Mouse (Mus musculus) heart, postnatal 10 days (tissue): ENCODE data around the gene Rad50. TPM values are rescaled to one million over a fixed set of nuclear protein-coding genes. Genes with fewer than 3 reads are reported as not detected.

Source experiments
- DNase-seq, 2 experiments: peaks; one replicate each; pipeline ENCODE4 v3.0.0; 2021
- intact Hi-C: fragments of 180-260 bp; cut with DNase I; formaldehyde crosslinking; loops from one replicate; pipeline ENCODE4 v1.15.1; 2025
- total RNA-seq, 2 experiments: library from RNA; stranded (reverse); gene quantifications; 2 replicates each; pipeline ENCODE4 v1.2.3; 2021

Gene Rad50
- total RNA-seq, 2 experiments from 2014 or later = 10.0 to 11.2 TPM

GRCm38 (mm10) chr11:53637046-53637802, 69.9 kb downstream of the Rad50 start:
- no peak for DNase-seq
- intact Hi-C loops = no loop called here

- DNase-seq = peak in 1 of 2 experiments; percentile 9
- intact Hi-C loops = no loop called here
Observed at GRCm38 (mm10) chr11:53636183-53636646, 70.9 kb downstream of the Rad50 start.

- intact Hi-C loops = no loop called here
- DNase-seq = no peak
Observed at GRCm38 (mm10) chr11:53635590-53636182, 71.4 kb downstream of the Rad50 start.

GRCm38 (mm10) chr11:53634556-53634955, 72.6 kb downstream of the Rad50 start, which contains the start of gene Il13:
Il13 (minus strand) TSS chr11:53634702.
- intact Hi-C loops = no loop called here
- no peak for DNase-seq

GRCm38 (mm10) chr11:53633644-53634043, 73.5 kb downstream of the Rad50 start:
- DNase-seq = no peak
- intact Hi-C loops = no loop called here

GRCm38 (mm10) chr11:53632122-53632733, 74.9 kb downstream of the Rad50 start:
- peak in 1 of 2 experiments; percentile 20 for DNase-seq
- intact Hi-C loops = no loop called here

GRCm38 (mm10) chr11:53627859-53628258, 79.3 kb downstream of the Rad50 start:
- intact Hi-C loops = loop anchor here (1.0 to 5.0 kb wide), 2 partner anchors 41 to 158 kb away; partner anchors contain the start of gene Gm9837
- DNase-seq = peak; percentile 78 to 87

- intact Hi-C loops = loop anchor here (5.0 kb wide), 1 partner anchor 40 kb away; no protein-coding TSS in a partner anchor
- DNase-seq = no peak
Observed at GRCm38 (mm10) chr11:53626802-53627373, 80.2 kb downstream of the Rad50 start.

- no peak for DNase-seq
- intact Hi-C loops = no loop called here
Observed at GRCm38 (mm10) chr11:53624124-53624523, 83.0 kb downstream of the Rad50 start.

- no peak for DNase-seq
- intact Hi-C loops = no loop called here
Observed at GRCm38 (mm10) chr11:53623573-53623972, 83.5 kb downstream of the Rad50 start.

GRCm38 (mm10) chr11:53622440-53622806, 84.7 kb downstream of the Rad50 start:
- intact Hi-C loops = no loop called here
- DNase-seq = no peak

- DNase-seq = no peak
- intact Hi-C loops = no loop called here
Observed at GRCm38 (mm10) chr11:53621582-53622439, 85.3 kb downstream of the Rad50 start.

- intact Hi-C loops = no loop called here
- DNase-seq = no peak
Observed at GRCm38 (mm10) chr11:53620094-53620493, 87.0 kb downstream of the Rad50 start.

- intact Hi-C loops = no loop called here
- no peak for DNase-seq
Observed at GRCm38 (mm10) chr11:53619428-53619827, 87.7 kb downstream of the Rad50 start.

- intact Hi-C loops = no loop called here
- DNase-seq = no peak
Observed at GRCm38 (mm10) chr11:53618619-53619198, 88.4 kb downstream of the Rad50 start, which contains the start of gene Il4. Il4 (minus strand) TSS chr11:53618669.

GRCm38 (mm10) chr11:53617562-53618109, 89.5 kb downstream of the Rad50 start:
- no peak for DNase-seq
- intact Hi-C loops = no loop called here

- intact Hi-C loops = no loop called here
- no peak for DNase-seq
Observed at GRCm38 (mm10) chr11:53616748-53617558, 90.2 kb downstream of the Rad50 start.

GRCm38 (mm10) chr11:53615575-53615974, 91.5 kb downstream of the Rad50 start:
- DNase-seq = no peak
- intact Hi-C loops = no loop called here

GRCm38 (mm10) chr11:53615172-53615571, 91.9 kb downstream of the Rad50 start:
- intact Hi-C loops = no loop called here
- DNase-seq = no peak
